Mouse (Mus musculus) kidney, embryonic 15.5 days (tissue): Measurements from ENCODE around the gene Klhl23. TPM values are rescaled to one million over a fixed set of nuclear protein-coding genes. Genes with fewer than 3 reads are reported as not detected.
"Not testable (repeated sequence)": the region's sequence is repeated elsewhere in the genome, so short reads cannot be mapped to it uniquely, and the experiment has no call there.

Source experiments
- ATAC-seq: fragments of 200-750 bp; cut with Nextera tagmentation; replicated peaks from 2 replicates; pipeline ENCODE4 v1.8.0; 2017; ENCODE audit warnings: moderate TSS enrichment; ENCODE audit not compliant: low FRiP score
- H3K27ac ChIP-seq: fragments of 300-500 bp; sonication (generic); 2 replicates; pipeline ENCODE4 v1.5.1; 2015; ENCODE audit warnings: mild to moderate bottlenecking, inconsistent platforms
- H3K27me3 ChIP-seq: fragments of 300-500 bp; sonication (generic); 2 replicates; pipeline ENCODE4 v1.6.1; 2015; ENCODE audit warnings: inconsistent platforms
- H3K36me3 ChIP-seq: fragments of 300-500 bp; sonication (generic); 2 replicates; pipeline ENCODE4 v1.6.1; 2015; ENCODE audit warnings: inconsistent platforms
- H3K4me1 ChIP-seq: fragments of 300-500 bp; sonication (generic); 2 replicates; pipeline ENCODE4 v1.6.1; 2015; ENCODE audit warnings: inconsistent platforms
- H3K4me2 ChIP-seq: fragments of 300-500 bp; sonication (generic); 2 replicates; pipeline ENCODE4 v1.6.1; 2015; ENCODE audit warnings: moderate library complexity, mild to moderate bottlenecking, inconsistent platforms
- H3K4me3 ChIP-seq: fragments of 300-500 bp; sonication (generic); replicated peaks from 2 replicates; pipeline ENCODE4 v1.5.1; 2015; ENCODE audit warnings: mild to moderate bottlenecking, inconsistent platforms
- H3K9ac ChIP-seq: fragments of 300-500 bp; sonication (generic); 2 replicates; pipeline ENCODE4 v1.6.1; 2015; ENCODE audit warnings: mild to moderate bottlenecking, inconsistent platforms
- H3K9me3 ChIP-seq: fragments of 300-500 bp; sonication (generic); replicated peaks from 2 replicates; pipeline ENCODE4 v1.6.1; 2016; ENCODE audit warnings: inconsistent platforms
- WGBS: fragments of 180-500 bp; shearing (Covaris S2); methylation state at CpG from one replicate; pipeline ENCODE4 v1.1.7; 2015; ENCODE audit warnings: mixed read lengths; 5-methylcytosine and 5-hydroxymethylcytosine counted together
- polyA plus RNA-seq: library from polyadenylated mRNA; unstranded; fragments of >200 nt; fragmentation: Nextera tagmentation; extraction: Ambion mirVana; gene quantifications from 2 replicates; pipeline ENCODE4 v1.2.1, GENCODE M21; 2015

Klhl23 gene
- polyA plus RNA-seq = 28.8 and 32.2 TPM in 2 replicates

GRCm38 (mm10) chr2:69821711-69822110 is at the start of gene Klhl23:
Gene Klhl23 (plus strand): TSS chr2:69821944.
- no peaks in the 10 kb centered on the region for H3K9me3 ChIP-seq
- peak within 1 kb of the TSS; percentile 97 for H3K27ac ChIP-seq
- H3K4me1 ChIP-seq = peaks cover 23% of the 10 kb centered on the region
- H3K9ac ChIP-seq = peak within 1 kb of the TSS; percentile 94
- H3K36me3 ChIP-seq = peaks cover 19% of the 10 kb centered on the region; the same call in 1 of the 2 replicates
- peak within 1 kb of the TSS; percentile 91 for H3K4me3 ChIP-seq
- no peak for ATAC-seq
- peak within 1 kb of the TSS; percentile 90 for H3K4me2 ChIP-seq
- no peaks in the 10 kb centered on the region for H3K27me3 ChIP-seq
- WGBS = 6% methylated on average over 8 of the region's 8 CpGs

DNA sequence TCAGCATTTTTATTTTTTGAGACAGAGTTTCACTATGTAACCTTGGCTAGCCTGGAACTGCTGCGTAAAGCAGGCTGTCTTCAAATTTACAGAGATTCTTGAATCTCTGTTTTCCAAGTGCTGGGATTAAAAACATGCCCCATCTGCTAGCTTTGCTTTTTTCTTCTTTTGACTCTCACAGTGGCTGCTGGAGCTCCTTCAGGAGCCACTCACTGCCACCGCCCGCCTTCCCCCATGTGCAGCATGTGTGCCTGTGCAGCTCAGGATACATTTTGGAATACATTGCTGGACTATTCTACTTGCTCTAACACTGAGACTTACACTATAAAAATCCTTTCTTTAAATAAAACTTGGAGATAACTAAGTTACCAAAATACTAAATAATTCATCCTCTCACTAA is 48.4 kb upstream of the Klhl23 start:
- Histone ChIP-seq H3K4me1 (no peaks in the 10 kb centered on the region), H3K4me2 (no peak overlapping the region), H3K4me3 (no peak overlapping the region), H3K9ac (no peak overlapping the region), H3K9me3 (no peaks in the 10 kb centered on the region), H3K27me3 (no peaks in the 10 kb centered on the region), H3K36me3 (peaks cover 22% of the 10 kb centered on the region; the same call in 1 of the 2 replicates), H3K27ac (no peak overlapping the region)
- WGBS = 92% methylated on average over 3 of the region's 3 CpGs
- ATAC-seq = no peak

- H3K36me3 ChIP-seq = peaks cover 21% of the 10 kb centered on the region; the same call in 1 of the 2 replicates
- WGBS = 77% methylated on average over 7 of the region's 7 CpGs
- no peak overlapping the region for H3K4me3 ChIP-seq
- H3K9me3 ChIP-seq = no peaks in the 10 kb centered on the region
- no peak overlapping the region for H3K9ac ChIP-seq
- H3K4me2 ChIP-seq = no peak overlapping the region
- no peak for ATAC-seq
- H3K4me1 ChIP-seq = no peaks in the 10 kb centered on the region
- no peak overlapping the region for H3K27ac ChIP-seq
- no peaks in the 10 kb centered on the region for H3K27me3 ChIP-seq
These were observed 43.5 kb upstream of the Klhl23 start for GRCm38 (mm10) chr2:69777985-69778835.

DNA sequence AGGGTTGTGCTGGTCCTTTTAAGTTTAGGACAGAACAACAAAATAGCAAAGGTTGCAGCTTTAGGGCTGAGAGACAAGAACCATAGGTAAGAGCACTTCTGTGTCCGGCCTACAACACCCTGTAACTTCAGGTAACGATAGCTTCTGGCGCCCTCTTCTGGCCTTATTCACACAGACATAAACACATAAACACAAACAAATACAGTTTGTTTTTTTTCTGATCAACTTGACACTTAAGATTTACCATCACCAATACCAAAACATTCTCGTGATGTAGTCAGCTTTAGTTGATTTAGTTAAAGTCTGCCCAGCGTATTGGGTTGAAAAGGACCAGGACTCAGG is 42.9 kb upstream of the Klhl23 start:
- Histone ChIP-seq H3K9ac (no peak overlapping the region), H3K9me3 (no peaks in the 10 kb centered on the region), H3K4me3 (no peak overlapping the region), H3K36me3 (peaks cover 15% of the 10 kb centered on the region; the same call in 1 of the 2 replicates), H3K27ac (no peak overlapping the region), H3K4me1 (no peaks in the 10 kb centered on the region), H3K27me3 (no peaks in the 10 kb centered on the region), H3K4me2 (no peak overlapping the region)
- WGBS = 51% methylated on average over 5 of the region's 5 CpGs
- ATAC-seq = no peak

DNA sequence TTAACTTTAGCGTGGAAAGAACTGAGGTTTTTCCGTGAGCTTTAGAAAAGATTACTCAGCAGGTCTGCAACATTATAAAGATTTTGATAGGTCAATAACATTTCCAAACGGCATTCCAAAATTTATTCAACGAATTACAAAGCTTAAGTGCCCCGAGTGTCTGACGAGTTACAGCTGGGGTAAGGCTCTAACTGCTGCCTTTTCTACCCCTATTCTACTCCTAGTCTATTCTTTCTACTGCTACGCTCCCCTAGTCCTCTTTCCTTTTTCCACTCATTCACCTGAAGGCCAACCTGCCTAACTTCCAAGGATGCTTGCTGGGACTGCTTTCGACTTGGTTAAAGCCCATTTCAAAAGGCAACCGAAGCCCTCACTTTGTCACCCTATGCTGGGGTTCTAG is 32.8 kb upstream of the Klhl23 start:
- no peaks in the 10 kb centered on the region for H3K9me3 ChIP-seq
- H3K36me3 ChIP-seq = peaks cover 16% of the 10 kb centered on the region
- H3K4me3 ChIP-seq = peak overlapping the region; percentile 67
- no peak; the same call in 1 of the 2 replicates for ATAC-seq
- H3K4me2 ChIP-seq = peak overlapping the region; percentile 85
- H3K27me3 ChIP-seq = no peaks in the 10 kb centered on the region
- peak overlapping the region; percentile 83 for H3K27ac ChIP-seq
- 22% methylated on average over 9 of the region's 9 CpGs for WGBS
- peaks cover 6% of the 10 kb centered on the region for H3K4me1 ChIP-seq
- peak overlapping the region; percentile 55 for H3K9ac ChIP-seq

- WGBS = 2% methylated on average over 48 of the region's 48 CpGs
- peak within 1 kb of the TSS; percentile 88 for H3K27ac ChIP-seq
- H3K9me3 ChIP-seq = no peaks in the 10 kb centered on the region
- peak within 1 kb of the TSS; percentile 67 for H3K4me3 ChIP-seq
- peaks cover 19% of the 10 kb centered on the region for H3K36me3 ChIP-seq
- peaks cover 6% of the 10 kb centered on the region for H3K4me1 ChIP-seq
- peak within 1 kb of the TSS; percentile 55 for H3K9ac ChIP-seq
- H3K27me3 ChIP-seq = no peaks in the 10 kb centered on the region
- H3K4me2 ChIP-seq = peak within 1 kb of the TSS; percentile 85
- ATAC-seq = peak; percentile 98
These were observed 32.2 kb upstream of the Klhl23 start, which contains the start of the genes Ccdc173 and Phospho2 for GRCm38 (mm10) chr2:69789429-69790069. Gene Ccdc173 (minus strand): TSS chr2:69789575. Gene Phospho2 (plus strand): TSS chr2:69789623.

DNA sequence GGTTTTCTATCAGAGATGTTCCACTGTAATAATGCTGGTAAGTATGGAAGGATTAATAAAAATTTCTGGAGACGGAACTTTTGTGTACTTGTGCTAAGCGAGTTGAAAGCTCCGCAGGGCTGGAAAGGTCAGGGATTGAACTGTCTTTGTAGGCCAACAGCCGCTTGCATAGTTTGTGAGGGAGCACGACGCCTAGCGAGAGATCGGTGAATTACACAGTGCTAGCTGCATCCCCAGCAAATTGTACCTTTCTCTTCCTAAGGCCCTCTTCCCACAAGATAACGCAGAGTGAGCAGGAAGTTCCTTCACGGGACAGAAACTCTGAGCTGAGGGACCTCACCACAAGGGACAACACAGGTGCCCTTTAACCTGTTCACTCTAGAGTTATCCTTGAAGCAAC is 31.5 kb upstream of the Klhl23 start:
- peaks cover 6% of the 10 kb centered on the region for H3K4me1 ChIP-seq
- no peaks in the 10 kb centered on the region for H3K27me3 ChIP-seq
- WGBS = 2% methylated on average over 10 of the region's 10 CpGs
- peak overlapping the region; percentile 85 for H3K4me2 ChIP-seq
- H3K4me3 ChIP-seq = peak overlapping the region; percentile 67
- peak overlapping the region; percentile 55; the same call in 1 of the 2 replicates for H3K9ac ChIP-seq
- H3K27ac ChIP-seq = peak overlapping the region; percentile 88
- peaks cover 26% of the 10 kb centered on the region for H3K36me3 ChIP-seq
- ATAC-seq = peak; percentile 65; the same call in 1 of the 2 replicates
- no peaks in the 10 kb centered on the region for H3K9me3 ChIP-seq

GRCm38 (mm10) chr2:69790722-69791121 is 31.0 kb upstream of the Klhl23 start:
- H3K4me2 ChIP-seq = peak overlapping the region; percentile 85
- peak overlapping the region; percentile 67; the same call in 1 of the 2 replicates for H3K4me3 ChIP-seq
- 70% methylated on average over 4 of the region's 4 CpGs for WGBS
- peaks cover 31% of the 10 kb centered on the region for H3K36me3 ChIP-seq
- no peak overlapping the region for H3K9ac ChIP-seq
- peak overlapping the region; percentile 88; the same call in 1 of the 2 replicates for H3K27ac ChIP-seq
- H3K9me3 ChIP-seq = no peaks in the 10 kb centered on the region
- no peak for ATAC-seq
- H3K4me1 ChIP-seq = peaks cover 6% of the 10 kb centered on the region
- H3K27me3 ChIP-seq = no peaks in the 10 kb centered on the region

DNA sequence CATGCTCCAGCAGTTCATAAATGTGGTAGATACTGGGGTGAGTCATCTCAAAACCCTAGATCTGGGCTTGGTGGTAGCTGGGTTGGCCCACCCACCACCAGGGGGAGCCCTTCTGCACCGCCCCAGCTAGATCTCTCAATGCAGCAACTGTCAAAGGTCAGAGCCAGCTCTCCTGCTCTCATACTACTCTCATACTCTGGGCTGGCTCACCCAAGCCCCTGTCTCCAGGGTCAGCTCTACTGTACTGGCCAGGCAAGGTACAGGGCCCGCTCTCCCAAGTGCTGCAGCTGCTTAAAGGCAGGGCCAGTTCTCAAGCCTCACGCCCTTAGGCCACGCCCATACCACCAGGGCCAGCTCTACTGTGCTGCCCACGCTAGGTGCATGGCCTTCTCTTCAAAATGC is 18.8 kb upstream of the Klhl23 start:
- H3K36me3 ChIP-seq = peaks cover under 1% of the 10 kb centered on the region; the same call in 1 of the 2 replicates
- no peaks in the 10 kb centered on the region for H3K9me3 ChIP-seq
- no peaks in the 10 kb centered on the region for H3K27me3 ChIP-seq
- 58% methylated on average over 5 of the region's 5 CpGs for WGBS
- H3K27ac ChIP-seq = no peak overlapping the region
- 0 out of 2 replicates have a peak, but pooled peaks cover 3% of the 10 kb centered on the region for H3K4me1 ChIP-seq
- peak; percentile 69 for ATAC-seq
- H3K4me3 ChIP-seq = no peak overlapping the region
- H3K4me2 ChIP-seq = peak overlapping the region; percentile 28
- H3K9ac ChIP-seq = no peak overlapping the region

DNA sequence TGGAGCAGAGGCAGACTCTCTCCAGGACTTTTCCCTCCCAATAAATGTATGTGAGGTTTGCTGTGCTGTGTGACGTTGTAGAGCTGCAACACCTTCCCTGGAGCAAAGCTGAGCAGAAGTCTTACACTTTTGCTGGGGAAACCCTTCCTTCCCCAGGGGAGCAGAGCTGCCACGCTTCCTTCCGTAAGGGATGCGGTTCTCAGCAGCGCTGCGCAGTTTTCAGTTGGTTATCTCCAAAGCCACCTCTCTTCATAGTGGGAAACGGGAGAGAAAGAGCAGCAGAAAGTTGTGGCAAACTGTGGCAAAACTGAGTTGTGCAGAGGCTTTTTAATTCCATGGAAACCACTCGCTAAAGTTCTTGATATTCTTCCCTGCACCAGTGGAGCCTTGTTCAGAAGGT is 18.0 kb upstream of the Klhl23 start:
- no peak for ATAC-seq
- Histone ChIP-seq H3K9me3 (no peaks in the 10 kb centered on the region), H3K4me3 (no peak overlapping the region), H3K4me2 (no peak overlapping the region), H3K9ac (no peak overlapping the region), H3K4me1 (0 out of 2 replicates have a peak, but pooled peaks cover 3% of the 10 kb centered on the region), H3K27me3 (no peaks in the 10 kb centered on the region), H3K27ac (no peak overlapping the region), H3K36me3 (no peaks in the 10 kb centered on the region)
- 70% methylated on average over 8 of the region's 8 CpGs for WGBS

DNA sequence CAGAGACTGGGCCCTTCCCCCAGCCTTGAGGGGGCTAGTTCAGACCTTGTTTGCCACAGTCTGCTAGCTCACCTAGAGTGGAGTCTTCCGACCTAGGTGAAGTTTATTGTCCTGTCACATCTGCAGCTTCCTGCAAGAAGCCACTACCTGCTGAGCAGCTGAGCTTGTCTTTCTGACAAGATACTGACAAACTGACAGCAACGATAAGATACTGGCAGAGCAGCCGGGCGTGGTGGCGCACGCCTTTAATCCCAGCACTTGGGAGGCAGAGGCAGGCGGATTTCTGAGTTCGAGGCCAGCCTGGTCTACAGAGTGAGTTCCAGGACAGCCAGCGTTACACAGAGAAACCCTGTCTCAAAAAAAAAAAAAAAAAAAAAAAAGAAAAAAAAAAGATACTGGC is 17.1 kb upstream of the Klhl23 start:
- 86% methylated on average over 8 of the region's 9 CpGs for whole genome bisulfite sequencing
- not testable (repeated sequence) for H3K9me3 ChIP-seq, H3K4me2 ChIP-seq, ATAC-seq, H3K27ac ChIP-seq, H3K4me1 ChIP-seq, H3K4me3 ChIP-seq, H3K9ac ChIP-seq, H3K27me3 ChIP-seq, H3K36me3 ChIP-seq

DNA sequence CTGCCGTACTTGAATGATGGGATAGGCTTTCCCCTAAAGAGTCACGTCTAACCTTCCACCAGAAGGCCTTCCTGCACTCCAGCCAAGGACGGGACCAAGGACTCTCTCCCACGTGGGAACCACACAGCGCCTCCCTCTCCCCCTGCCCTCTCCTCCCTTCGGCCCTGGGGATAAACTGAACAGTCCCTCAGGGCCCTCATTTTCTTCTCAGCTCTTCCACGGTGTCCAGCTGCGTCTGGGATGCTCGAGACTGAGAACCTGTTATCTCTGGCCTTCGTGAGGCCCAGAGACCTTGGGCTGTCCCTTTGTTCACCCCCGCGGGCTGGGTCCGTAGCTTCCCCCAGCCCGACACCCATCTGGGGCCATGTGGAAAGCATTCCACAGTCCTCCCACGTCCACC is 11.6 kb upstream of the Klhl23 start:
- Histone ChIP-seq H3K4me1 (no peaks in the 10 kb centered on the region), H3K27ac (no peak overlapping the region), H3K36me3 (no peaks in the 10 kb centered on the region), H3K9ac (no peak overlapping the region), H3K4me2 (no peak overlapping the region), H3K27me3 (no peaks in the 10 kb centered on the region), H3K4me3 (no peak overlapping the region), H3K9me3 (0 out of 2 replicates have a peak, but pooled peaks cover 3% of the 10 kb centered on the region)
- ATAC-seq = no peak
- 66% methylated on average over 15 of the region's 15 CpGs for WGBS
